Mouse (Mus musculus): ENCODE results near the gene Mettl24. TPM values are rescaled to one million over a fixed set of nuclear protein-coding genes. Genes with fewer than 3 reads are reported as not detected.
"Not testable (repeated sequence)": the region's sequence is repeated elsewhere in the genome, so short reads cannot be mapped to it uniquely, and the experiment has no call there.

The Mettl24 gene
- polyA plus RNA-seq, 1 experiment from 2014 or later: 2.9 TPM

- Histone ChIP-seq H3K9me3 (replicated peaks) (no peaks in the 10 kb centered on the region), H3K27ac (no peak overlapping the region), H3K4me2 (no peak overlapping the region), H3K4me1 (replicated peaks) (peaks cover 22% of the 10 kb centered on the region), H3K9ac (no peak overlapping the region), H3K27me3 (no peaks in the 10 kb centered on the region), H3K36me3 (no peaks in the 10 kb centered on the region), H3K4me3 (no peak overlapping the region)
- 29% methylated on average over 3 of the region's 3 CpGs for WGBS
- ATAC-seq (replicated peaks; ENCODE audit: insufficient number of reproducible peaks, insufficient read depth, low FRiP score, low read depth): no peak
Measured at GRCm38 (mm10) chr10:40740696-40741095, 57.6 kb downstream of the Mettl24 start.

DNA sequence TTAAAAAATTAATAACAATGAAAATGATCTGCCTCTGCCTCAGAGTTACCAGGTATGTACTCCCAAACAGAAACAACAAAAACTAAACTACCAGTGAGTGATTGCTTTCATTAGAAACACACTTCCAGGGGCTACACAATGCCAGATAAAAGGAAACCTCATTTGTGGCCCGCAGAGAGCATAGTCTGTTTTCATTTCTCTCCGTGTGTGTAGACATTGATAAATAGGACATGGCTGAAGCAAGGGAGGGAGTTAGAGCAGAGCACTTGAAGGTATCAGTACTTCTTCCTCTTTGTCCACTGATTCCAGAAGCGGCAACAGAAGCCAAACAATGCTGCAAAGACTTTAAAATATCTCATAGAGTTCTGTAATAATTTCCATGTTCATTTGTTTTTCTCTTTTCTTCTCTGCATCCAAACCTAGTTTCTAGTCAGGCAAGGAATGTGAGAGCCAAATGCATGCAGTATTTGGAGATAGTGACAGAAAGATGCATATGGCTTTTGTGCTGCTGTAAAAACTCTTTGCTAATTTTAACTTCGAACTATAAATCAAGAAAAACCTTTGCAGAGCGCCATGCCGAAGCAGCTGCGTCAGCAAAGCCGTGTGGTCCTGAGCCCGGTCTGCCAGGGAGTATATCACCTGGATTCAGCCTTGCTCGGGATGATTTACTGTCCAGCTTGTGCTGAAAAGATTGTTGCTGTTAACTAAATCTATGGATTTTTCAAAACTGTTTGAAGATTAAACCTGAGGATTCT, 67.4 kb downstream of the Mettl24 start:
- no peak overlapping the region for H3K4me2 ChIP-seq
- H3K9ac ChIP-seq: no peak overlapping the region
- no peaks in the 10 kb centered on the region for H3K36me3 ChIP-seq
- no peaks in the 10 kb centered on the region for H3K27me3 ChIP-seq
- H3K9me3 ChIP-seq (replicated peaks): no peaks in the 10 kb centered on the region
- WGBS: 41% methylated on average over 10 of the region's 10 CpGs
- peaks cover 8% of the 10 kb centered on the region for H3K4me1 ChIP-seq (replicated peaks)
- ATAC-seq (replicated peaks; ENCODE audit: insufficient number of reproducible peaks, insufficient read depth, low FRiP score, low read depth): no peak
- no peak overlapping the region for H3K4me3 ChIP-seq
- H3K27ac ChIP-seq: no peak overlapping the region

- H3K36me3 ChIP-seq: no peaks in the 10 kb centered on the region
- ATAC-seq (replicated peaks; ENCODE audit: insufficient number of reproducible peaks, insufficient read depth, low FRiP score, low read depth): no peak
- no peaks in the 10 kb centered on the region for H3K27me3 ChIP-seq
- H3K4me1 ChIP-seq (replicated peaks): peaks cover 8% of the 10 kb centered on the region
- no peaks in the 10 kb centered on the region for H3K9me3 ChIP-seq (replicated peaks)
- WGBS: 78% methylated on average over 13 of the region's 13 CpGs
- H3K4me2 ChIP-seq: no peak overlapping the region
- no peak overlapping the region for H3K4me3 ChIP-seq
- no peak overlapping the region for H3K27ac ChIP-seq
- H3K9ac ChIP-seq: no peak overlapping the region
Measured at GRCm38 (mm10) chr10:40751157-40751556, 68.1 kb downstream of the Mettl24 start.

DNA sequence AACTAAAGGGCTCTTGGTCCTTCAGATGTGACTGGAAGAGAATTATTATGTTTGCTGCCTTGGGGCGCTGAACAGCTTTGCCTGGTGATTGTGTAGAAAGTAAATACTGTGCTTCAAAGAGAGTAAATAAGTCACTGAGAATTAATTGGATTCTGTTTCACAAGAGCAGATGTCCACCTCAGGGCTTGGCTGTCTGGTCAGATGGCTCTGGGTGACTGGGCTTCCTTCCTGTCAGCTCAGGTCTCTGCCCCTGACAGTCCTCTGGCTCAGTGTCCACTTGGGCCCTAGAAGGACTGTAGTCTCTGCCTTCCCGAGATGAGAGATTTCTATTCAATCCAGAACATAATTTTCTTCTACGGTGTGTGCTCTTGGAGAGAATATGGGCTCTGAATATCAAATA, 70.0 kb downstream of the Mettl24 start:
- H3K9me3 ChIP-seq (replicated peaks): no peaks in the 10 kb centered on the region
- no peaks in the 10 kb centered on the region for H3K36me3 ChIP-seq
- H3K4me3 ChIP-seq: no peak overlapping the region
- WGBS: 70% methylated on average over 3 of the region's 3 CpGs
- no peak for ATAC-seq (replicated peaks; ENCODE audit: insufficient number of reproducible peaks, insufficient read depth, low FRiP score, low read depth)
- H3K9ac ChIP-seq: no peak overlapping the region
- no peak overlapping the region for H3K4me2 ChIP-seq
- no peaks in the 10 kb centered on the region for H3K27me3 ChIP-seq
- peaks cover 8% of the 10 kb centered on the region for H3K4me1 ChIP-seq (replicated peaks)
- no peak overlapping the region for H3K27ac ChIP-seq

GRCm38 (mm10) chr10:40758171-40759010, 75.3 kb downstream of the Mettl24 start:
- ATAC-seq (replicated peaks; ENCODE audit: insufficient number of reproducible peaks, insufficient read depth, low FRiP score, low read depth): 0 out of 2 replicates have a peak, but pooled peaks have one; percentile 50
- 52% methylated on average over 11 of the region's 11 CpGs for WGBS

GRCm38 (mm10) chr10:40759391-40760194, 76.5 kb downstream of the Mettl24 start:
- H3K36me3 ChIP-seq; H3K4me2 ChIP-seq; H3K9me3 ChIP-seq (replicated peaks); H3K4me3 ChIP-seq; ATAC-seq (replicated peaks; ENCODE audit: insufficient number of reproducible peaks, insufficient read depth, low FRiP score, low read depth); H3K9ac ChIP-seq; H3K4me1 ChIP-seq (replicated peaks); H3K27me3 ChIP-seq; H3K27ac ChIP-seq: not testable (repeated sequence)
- WGBS: 94% methylated on average over 23 of the region's 23 CpGs

More at GRCm38 (mm10) chr10:40758171-40759010, 75.3 kb downstream of the Mettl24 start:
- Histone ChIP-seq H3K27ac (no peak overlapping the region; the same call in 1 of the 2 replicates), H3K4me3 (no peak overlapping the region), H3K4me2 (peak overlapping the region; percentile 16; the same call in 1 of the 2 replicates), H3K27me3 (no peaks in the 10 kb centered on the region), H3K4me1 (replicated peaks) (peaks cover 6% of the 10 kb centered on the region; the same call in 1 of the 2 replicates), H3K9me3 (replicated peaks) (no peaks in the 10 kb centered on the region), H3K36me3 (no peaks in the 10 kb centered on the region), H3K9ac (no peak overlapping the region)

GRCm38 (mm10) chr10:40760195-40761009, 77.3 kb downstream of the Mettl24 start:
- Histone ChIP-seq H3K4me3 (no peak overlapping the region), H3K27me3 (no peaks in the 10 kb centered on the region), H3K27ac (no peak overlapping the region), H3K9me3 (replicated peaks) (no peaks in the 10 kb centered on the region), H3K36me3 (no peaks in the 10 kb centered on the region), H3K9ac (no peak overlapping the region), H3K4me1 (replicated peaks) (peaks cover 6% of the 10 kb centered on the region; the same call in 1 of the 2 replicates), H3K4me2 (no peak overlapping the region)
- 76% methylated on average over 9 of the region's 9 CpGs for WGBS
- ATAC-seq (replicated peaks; ENCODE audit: insufficient number of reproducible peaks, insufficient read depth, low FRiP score, low read depth): no peak

- WGBS: 77% methylated on average over 9 of the region's 9 CpGs
Measured at GRCm38 (mm10) chr10:40761010-40761752, 78.1 kb downstream of the Mettl24 start.

DNA sequence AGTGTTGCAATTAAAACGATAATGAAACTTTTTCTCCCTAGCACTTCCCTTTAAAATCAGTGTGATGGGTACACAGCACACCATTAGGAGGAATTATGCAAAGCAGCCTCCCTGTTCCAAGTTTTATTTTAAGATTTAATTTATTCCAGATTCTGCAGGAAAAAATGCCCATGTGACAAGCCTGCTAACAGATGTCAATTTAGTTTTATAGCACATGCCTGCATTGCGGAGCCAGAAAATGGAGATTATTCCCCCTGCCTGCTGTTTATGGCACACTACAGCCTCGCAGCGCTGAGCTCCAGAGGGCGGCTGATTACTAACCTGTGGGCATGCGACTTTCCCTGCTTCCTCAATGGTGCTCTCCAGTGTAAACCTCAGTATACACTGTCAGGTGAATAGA, 79.5 kb downstream of the Mettl24 start:
- no peak for ATAC-seq (replicated peaks; ENCODE audit: insufficient number of reproducible peaks, insufficient read depth, low FRiP score, low read depth)
- no peak overlapping the region for H3K9ac ChIP-seq
- no peaks in the 10 kb centered on the region for H3K36me3 ChIP-seq
- H3K9me3 ChIP-seq (replicated peaks): no peaks in the 10 kb centered on the region
- no peak overlapping the region for H3K27ac ChIP-seq
- peaks cover 6% of the 10 kb centered on the region; the same call in 1 of the 2 replicates for H3K4me1 ChIP-seq (replicated peaks)
- H3K4me2 ChIP-seq: no peak overlapping the region
- no peaks in the 10 kb centered on the region for H3K27me3 ChIP-seq
- WGBS: 80% methylated on average over 6 of the region's 6 CpGs
- no peak overlapping the region for H3K4me3 ChIP-seq

More at GRCm38 (mm10) chr10:40761010-40761752, 78.1 kb downstream of the Mettl24 start:
- H3K36me3 ChIP-seq: no peaks in the 10 kb centered on the region
- H3K4me2 ChIP-seq: no peak overlapping the region
- H3K27ac ChIP-seq: no peak overlapping the region
- H3K4me1 ChIP-seq (replicated peaks): peaks cover 6% of the 10 kb centered on the region; the same call in 1 of the 2 replicates
- H3K27me3 ChIP-seq: no peaks in the 10 kb centered on the region
- H3K4me3 ChIP-seq: no peak overlapping the region
- ATAC-seq (replicated peaks; ENCODE audit: insufficient number of reproducible peaks, insufficient read depth, low FRiP score, low read depth): no peak
- H3K9me3 ChIP-seq (replicated peaks): no peaks in the 10 kb centered on the region
- no peak overlapping the region for H3K9ac ChIP-seq
